Mouse (Mus musculus): Measurements from ENCODE around the gene Nmrk1. TPM values are rescaled to one million over a fixed set of nuclear protein-coding genes. Genes with fewer than 3 reads are reported as not detected.

Nmrk1 gene
- total RNA-seq, 2 experiments from 2014 or later: 3.3 to 4.1 TPM

GRCm38 (mm10) chr19:18654330-18654729, 22.6 kb downstream of the Nmrk1 start:
- no peak for DNase-seq

- DNase-seq: no peak
Observed at GRCm38 (mm10) chr19:18654984-18655383, 23.2 kb downstream of the Nmrk1 start.

GRCm38 (mm10) chr19:18655999-18656398, 24.2 kb downstream of the Nmrk1 start:
- no peak for DNase-seq

GRCm38 (mm10) chr19:18658473-18658872, 26.7 kb downstream of the Nmrk1 start:
- no peak for DNase-seq

- no peak for DNase-seq
Observed at GRCm38 (mm10) chr19:18659349-18659748, 27.6 kb downstream of the Nmrk1 start.

GRCm38 (mm10) chr19:18660466-18660865, 28.7 kb downstream of the Nmrk1 start:
- DNase-seq: no peak

- DNase-seq: no peak
Observed at GRCm38 (mm10) chr19:18661683-18662082, 29.9 kb downstream of the Nmrk1 start.

- DNase-seq: no peak
Observed at GRCm38 (mm10) chr19:18663904-18664303, 32.2 kb downstream of the Nmrk1 start.

GRCm38 (mm10) chr19:18666966-18667365, 35.2 kb downstream of the Nmrk1 start:
- no peak for DNase-seq

- DNase-seq: no peak
Observed at GRCm38 (mm10) chr19:18669551-18669950, 37.8 kb downstream of the Nmrk1 start.

GRCm38 (mm10) chr19:18670608-18671007, 38.9 kb downstream of the Nmrk1 start, which contains the start of gene Carnmt1:
Gene Carnmt1 (plus strand): TSS chr19:18670764.
- peak; percentile 99 for DNase-seq

GRCm38 (mm10) chr19:18671056-18671741, 39.4 kb downstream of the Nmrk1 start:
- peak; percentile 58 for DNase-seq

- DNase-seq: no peak
Observed at GRCm38 (mm10) chr19:18672498-18672897, 40.7 kb downstream of the Nmrk1 start.

- no peak for DNase-seq
Observed at GRCm38 (mm10) chr19:18673116-18673515, 41.4 kb downstream of the Nmrk1 start.

GRCm38 (mm10) chr19:18682142-18682541, 50.4 kb downstream of the Nmrk1 start:
- DNase-seq: no peak

GRCm38 (mm10) chr19:18687556-18687955, 55.8 kb downstream of the Nmrk1 start:
- DNase-seq: peak; percentile 47

- no peak for DNase-seq
Observed at GRCm38 (mm10) chr19:18692176-18692575, 60.4 kb downstream of the Nmrk1 start.

GRCm38 (mm10) chr19:18692768-18693167, 61.0 kb downstream of the Nmrk1 start:
- DNase-seq: no peak

- no peak for DNase-seq
Observed at GRCm38 (mm10) chr19:18695116-18695515, 63.4 kb downstream of the Nmrk1 start.

GRCm38 (mm10) chr19:18695552-18695951, 63.8 kb downstream of the Nmrk1 start:
- DNase-seq: no peak

All from heart, postnatal 4 days (tissue).